Mouse (Mus musculus): Measurements from ENCODE around the gene Adgrg5.

Gene Adgrg5

DNA sequence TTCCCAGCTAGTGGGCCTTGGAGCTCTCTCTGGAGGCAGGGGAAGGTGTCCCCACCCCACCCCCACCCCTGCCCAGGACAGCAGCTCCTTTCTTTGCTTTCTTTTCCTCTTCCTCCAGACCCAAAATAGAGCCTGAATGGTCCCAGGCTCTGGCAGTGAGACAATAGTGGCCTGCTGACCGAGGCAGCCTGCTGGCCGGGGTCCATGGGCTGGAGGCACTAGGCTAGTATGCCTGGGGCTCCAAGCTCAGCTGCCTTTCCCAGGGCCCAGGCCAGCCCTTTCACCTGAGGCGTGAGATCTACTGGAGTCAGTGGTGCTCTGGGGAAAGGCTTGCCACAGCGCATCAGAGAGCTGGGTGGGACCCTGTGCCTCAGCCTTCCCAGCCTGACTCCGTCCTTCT is 69.0 kb downstream of the Adgrg5 start:
- no peak for DNase-seq (ENCODE audit: low read depth, low spot score)
